Mouse (Mus musculus): ENCODE results near the gene Rpl27. TPM values are rescaled to one million over a fixed set of nuclear protein-coding genes. Genes with fewer than 3 reads are reported as not detected.

Rpl27 gene
- polyA plus RNA-seq, 1 experiment, result 161 TPM

DNA sequence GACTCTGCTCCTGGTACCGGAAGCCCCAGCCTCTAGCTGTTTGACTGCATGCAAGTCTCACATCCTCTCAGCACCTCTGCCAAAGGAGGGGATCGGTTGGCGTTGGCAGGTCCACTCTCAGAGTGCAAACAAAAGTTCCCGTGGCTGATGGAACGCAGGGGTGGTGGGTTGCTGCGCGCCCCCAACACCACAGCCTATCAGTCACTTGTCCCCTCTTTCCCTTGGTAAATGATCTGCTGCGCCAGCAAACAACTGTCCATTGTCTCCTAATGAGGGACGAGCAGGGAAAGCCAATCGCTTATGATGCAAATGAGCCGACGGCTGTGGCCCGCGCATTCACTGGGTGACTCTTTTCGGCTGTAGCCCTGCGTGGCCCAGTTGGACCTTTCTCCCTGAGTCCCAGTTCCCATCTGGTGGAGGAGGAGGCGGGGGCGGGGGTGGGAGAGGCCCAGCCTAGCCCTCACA, 37.1 kb downstream of the Rpl27 start:
- no peaks in the 10 kb centered on the region for H3K27me3 ChIP-seq (ENCODE audit: control insufficient read depth, insufficient read depth, low read length)
- TF ChIP-seq POLR2A (IDR thresholded peaks at IDR 0.05; ENCODE audit: control insufficient read depth, low read depth, low read length) (no peak), CTCF (IDR thresholded peaks at IDR 0.05; ENCODE audit: control insufficient read depth, insufficient read depth, insufficient replicate concordance, low read depth, low read length) (no peak)
- H3K4me3 ChIP-seq (ENCODE audit: control insufficient read depth, low read depth, low read length), result peak overlapping the region; percentile 72
- H3K4me1 ChIP-seq (ENCODE audit: control insufficient read depth, insufficient read depth, low read length), result peaks cover 8% of the 10 kb centered on the region
- no peaks in the 10 kb centered on the region for H3K36me3 ChIP-seq (ENCODE audit: control insufficient read depth, insufficient read depth, low read length)
- H3K27ac ChIP-seq (ENCODE audit: control insufficient read depth, insufficient read depth, low read depth, low read length), result 0 out of 2 replicates have a peak overlapping the region, but pooled peaks have one; percentile 54

DNA sequence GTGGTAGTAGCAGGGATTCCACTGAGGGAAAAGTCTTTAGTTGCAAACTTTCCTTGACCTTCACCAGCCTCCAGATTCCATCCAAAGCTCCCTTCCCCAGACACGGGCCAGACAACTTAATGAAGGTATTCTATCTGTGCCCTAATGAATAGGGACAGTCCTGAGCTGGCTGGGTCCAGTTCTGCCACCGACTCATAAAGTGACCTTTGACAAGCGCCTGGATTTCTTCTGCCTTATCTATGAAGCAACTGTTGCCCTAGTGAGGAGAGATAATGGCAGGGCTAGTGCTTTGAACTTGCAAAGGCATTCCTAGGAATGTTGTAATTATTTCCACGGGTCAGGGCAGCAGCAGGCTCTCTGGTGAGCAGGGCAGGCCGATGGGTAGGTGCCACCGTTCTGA, 38.8 kb downstream of the Rpl27 start:
- H3K4me3 ChIP-seq (ENCODE audit: control insufficient read depth, low read depth, low read length), result no peak overlapping the region
- no peak overlapping the region for H3K27ac ChIP-seq (ENCODE audit: control insufficient read depth, insufficient read depth, low read depth, low read length)
- H3K4me1 ChIP-seq (ENCODE audit: control insufficient read depth, insufficient read depth, low read length), result peaks cover 8% of the 10 kb centered on the region
- no peaks in the 10 kb centered on the region for H3K27me3 ChIP-seq (ENCODE audit: control insufficient read depth, insufficient read depth, low read length)
- TF ChIP-seq CTCF (IDR thresholded peaks at IDR 0.05; ENCODE audit: control insufficient read depth, insufficient read depth, insufficient replicate concordance, low read depth, low read length), result no peak
- TF ChIP-seq POLR2A (IDR thresholded peaks at IDR 0.05; ENCODE audit: control insufficient read depth, low read depth, low read length), result no peak
- H3K36me3 ChIP-seq (ENCODE audit: control insufficient read depth, insufficient read depth, low read length), result no peaks in the 10 kb centered on the region

DNA sequence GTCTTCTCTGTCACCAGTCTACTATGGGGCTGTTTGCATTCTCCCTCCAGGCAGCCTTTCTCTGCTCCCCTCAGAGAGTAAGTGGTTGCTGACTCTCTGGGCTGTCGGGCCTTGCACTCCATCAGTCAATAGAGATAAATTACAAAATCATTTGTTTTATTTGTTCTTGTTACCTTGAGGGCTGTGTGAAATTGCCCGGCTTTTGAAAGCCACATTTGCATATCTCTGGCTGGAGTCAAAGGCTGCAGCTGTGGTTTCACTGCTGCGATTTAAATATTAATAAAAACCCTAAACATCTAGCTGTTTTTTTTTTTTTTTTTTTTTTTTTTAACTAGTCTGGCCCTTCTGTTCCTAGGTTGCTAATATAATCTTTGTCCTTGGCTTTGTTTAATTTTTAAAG, 41.7 kb downstream of the Rpl27 start:
- H3K27ac ChIP-seq (ENCODE audit: control insufficient read depth, insufficient read depth, low read depth, low read length), result 0 out of 2 replicates have a peak overlapping the region, but pooled peaks have one; percentile 25
- peaks cover 5% of the 10 kb centered on the region for H3K4me1 ChIP-seq (ENCODE audit: control insufficient read depth, insufficient read depth, low read length)
- TF ChIP-seq POLR2A (IDR thresholded peaks at IDR 0.05; ENCODE audit: control insufficient read depth, low read depth, low read length), result no peak
- TF ChIP-seq CTCF (IDR thresholded peaks at IDR 0.05; ENCODE audit: control insufficient read depth, insufficient read depth, insufficient replicate concordance, low read depth, low read length), result no peak
- H3K36me3 ChIP-seq (ENCODE audit: control insufficient read depth, insufficient read depth, low read length), result no peaks in the 10 kb centered on the region
- H3K4me3 ChIP-seq (ENCODE audit: control insufficient read depth, low read depth, low read length), result no peak overlapping the region
- H3K27me3 ChIP-seq (ENCODE audit: control insufficient read depth, insufficient read depth, low read length), result no peaks in the 10 kb centered on the region

DNA sequence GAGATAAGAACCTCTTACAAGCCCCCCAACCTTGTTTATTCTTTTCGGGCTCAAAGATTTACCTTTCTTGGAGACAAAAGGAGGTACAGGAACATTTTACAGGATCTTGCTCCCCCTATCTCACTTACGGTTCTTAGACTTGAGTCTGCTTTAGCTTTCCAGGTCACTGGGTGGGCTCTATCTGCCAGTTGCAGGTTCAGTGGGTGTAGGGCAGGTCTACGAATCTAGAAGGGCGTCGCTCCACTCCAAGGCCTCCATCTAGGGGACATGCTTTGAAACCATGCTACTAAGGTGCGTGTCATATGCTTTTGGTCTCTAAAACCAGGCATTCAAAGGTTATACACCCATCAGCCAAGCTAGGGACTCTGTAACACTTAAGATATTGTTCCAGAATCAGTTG, 42.1 kb downstream of the Rpl27 start:
- Histone ChIP-seq H3K4me1 (ENCODE audit: control insufficient read depth, insufficient read depth, low read length) (peaks cover 2% of the 10 kb centered on the region; the same call in 1 of the 2 replicates), H3K27ac (ENCODE audit: control insufficient read depth, insufficient read depth, low read depth, low read length) (no peak overlapping the region), H3K36me3 (ENCODE audit: control insufficient read depth, insufficient read depth, low read length) (no peaks in the 10 kb centered on the region), H3K4me3 (ENCODE audit: control insufficient read depth, low read depth, low read length) (no peak overlapping the region), H3K27me3 (ENCODE audit: control insufficient read depth, insufficient read depth, low read length) (no peaks in the 10 kb centered on the region)
- no peak for TF ChIP-seq CTCF (IDR thresholded peaks at IDR 0.05; ENCODE audit: control insufficient read depth, insufficient read depth, insufficient replicate concordance, low read depth, low read length)
- TF ChIP-seq POLR2A (IDR thresholded peaks at IDR 0.05; ENCODE audit: control insufficient read depth, low read depth, low read length), result no peak

DNA sequence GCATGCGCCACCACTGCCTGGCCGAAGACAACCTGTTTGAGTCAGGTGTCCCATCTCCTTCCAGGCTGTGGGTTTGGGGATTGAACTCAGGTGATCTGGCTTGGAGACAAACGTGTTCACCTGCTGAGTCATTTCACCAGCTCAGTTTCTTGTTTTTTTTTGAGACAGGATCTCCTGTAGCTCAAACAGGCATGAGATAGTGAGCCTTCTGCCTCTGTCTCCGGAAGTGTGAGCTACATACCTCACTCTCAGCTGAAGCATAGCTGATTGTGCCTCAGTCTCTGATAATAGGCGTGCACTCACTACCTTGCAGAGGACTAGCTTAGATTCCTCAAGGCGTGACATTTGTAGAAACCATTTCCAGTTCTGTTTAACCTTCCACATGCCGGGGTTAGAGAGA, 42.7 kb downstream of the Rpl27 start:
- Histone ChIP-seq H3K4me1 (ENCODE audit: control insufficient read depth, insufficient read depth, low read length) (peaks cover 2% of the 10 kb centered on the region; the same call in 1 of the 2 replicates), H3K27ac (ENCODE audit: control insufficient read depth, insufficient read depth, low read depth, low read length) (peak overlapping the region; percentile 51), H3K36me3 (ENCODE audit: control insufficient read depth, insufficient read depth, low read length) (no peaks in the 10 kb centered on the region), H3K27me3 (ENCODE audit: control insufficient read depth, insufficient read depth, low read length) (no peaks in the 10 kb centered on the region), H3K4me3 (ENCODE audit: control insufficient read depth, low read depth, low read length) (no peak overlapping the region)
- TF ChIP-seq POLR2A (IDR thresholded peaks at IDR 0.05; ENCODE audit: control insufficient read depth, low read depth, low read length) (no peak), CTCF (IDR thresholded peaks at IDR 0.05; ENCODE audit: control insufficient read depth, insufficient read depth, insufficient replicate concordance, low read depth, low read length) (no peak)

DNA sequence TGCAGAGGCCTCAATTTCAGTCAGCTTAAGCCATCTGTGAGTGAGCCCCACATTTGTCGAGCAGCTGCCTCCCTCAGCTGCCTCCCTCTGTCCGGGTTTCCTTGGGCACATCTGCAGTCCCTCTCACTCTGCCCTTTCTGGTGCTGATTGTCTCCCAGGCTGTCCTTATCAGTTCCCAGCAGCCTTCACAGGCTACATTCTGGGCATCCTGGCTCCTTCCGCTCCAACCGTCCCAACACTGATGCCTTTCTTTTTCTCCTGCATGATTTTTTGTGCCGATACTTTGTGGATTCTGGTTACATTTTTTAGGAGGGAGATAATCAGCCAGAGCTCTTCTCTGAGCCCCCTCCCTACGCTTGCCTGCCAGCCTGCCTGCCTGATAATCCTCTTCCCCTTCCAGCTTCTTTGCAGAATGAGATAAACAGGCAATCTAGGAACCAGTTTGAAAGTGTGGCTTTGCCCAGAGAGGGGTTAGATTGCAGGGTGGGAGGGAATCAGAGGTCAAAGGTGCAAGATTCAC, 43.5 kb downstream of the Rpl27 start:
- TF ChIP-seq CTCF (IDR thresholded peaks at IDR 0.05; ENCODE audit: control insufficient read depth, insufficient read depth, insufficient replicate concordance, low read depth, low read length) (no peak), POLR2A (IDR thresholded peaks at IDR 0.05; ENCODE audit: control insufficient read depth, low read depth, low read length) (no peak)
- Histone ChIP-seq H3K4me1 (ENCODE audit: control insufficient read depth, insufficient read depth, low read length) (peaks cover 2% of the 10 kb centered on the region; the same call in 1 of the 2 replicates), H3K36me3 (ENCODE audit: control insufficient read depth, insufficient read depth, low read length) (no peaks in the 10 kb centered on the region), H3K27me3 (ENCODE audit: control insufficient read depth, insufficient read depth, low read length) (no peaks in the 10 kb centered on the region), H3K4me3 (ENCODE audit: control insufficient read depth, low read depth, low read length) (no peak overlapping the region), H3K27ac (ENCODE audit: control insufficient read depth, insufficient read depth, low read depth, low read length) (no peak overlapping the region; the same call in 1 of the 2 replicates)

DNA sequence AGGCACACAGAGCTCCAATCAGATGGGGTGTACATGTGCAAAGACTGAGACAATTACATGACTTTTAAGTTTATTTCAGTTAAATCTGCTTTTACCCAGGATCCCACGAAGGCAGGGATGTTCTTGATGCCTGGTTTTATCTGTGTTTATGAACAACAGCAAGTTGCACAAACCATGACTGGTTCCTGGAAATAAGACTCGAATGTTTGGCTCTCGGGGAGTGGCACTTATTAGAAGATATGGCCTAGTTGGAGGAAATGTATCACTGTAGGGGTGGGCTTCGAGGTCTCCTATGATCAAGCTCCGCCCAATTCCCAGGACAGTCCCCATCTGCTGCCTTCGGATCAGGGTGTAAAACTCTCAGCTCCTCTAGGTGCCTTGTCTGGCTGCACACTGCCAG, 44.0 kb downstream of the Rpl27 start:
- Histone ChIP-seq H3K27me3 (ENCODE audit: control insufficient read depth, insufficient read depth, low read length) (no peaks in the 10 kb centered on the region), H3K4me3 (ENCODE audit: control insufficient read depth, low read depth, low read length) (no peak overlapping the region), H3K36me3 (ENCODE audit: control insufficient read depth, insufficient read depth, low read length) (no peaks in the 10 kb centered on the region), H3K27ac (ENCODE audit: control insufficient read depth, insufficient read depth, low read depth, low read length) (peak overlapping the region; percentile 26; the same call in 1 of the 2 replicates), H3K4me1 (ENCODE audit: control insufficient read depth, insufficient read depth, low read length) (peaks cover 1% of the 10 kb centered on the region; the same call in 1 of the 2 replicates)
- TF ChIP-seq CTCF (IDR thresholded peaks at IDR 0.05; ENCODE audit: control insufficient read depth, insufficient read depth, insufficient replicate concordance, low read depth, low read length) (no peak), POLR2A (IDR thresholded peaks at IDR 0.05; ENCODE audit: control insufficient read depth, low read depth, low read length) (no peak)

Other genes with a start within 250 kb of the Rpl27 start
- 14.3 and 14.5 TPM in 2 replicates for gene Ezh1, start 215.8 kb upstream of the Rpl27 start, polyA plus RNA-seq (2012; rRNA removed)
- 5.6 and 5.8 TPM in 2 replicates for gene Ramp2, start 196.3 kb upstream of the Rpl27 start, polyA plus RNA-seq (2012; rRNA removed)
- 26.1 and 26.2 TPM in 2 replicates for gene Vps25, start 188.6 kb upstream of the Rpl27 start, polyA plus RNA-seq (2012; rRNA removed)
- 10.8 and 12.3 TPM in 2 replicates for gene Wnk4, start 181.7 kb upstream of the Rpl27 start, polyA plus RNA-seq (2012; rRNA removed)
- 37.1 and 54.6 TPM in 2 replicates for gene Cntd1, start 163.3 kb upstream of the Rpl27 start, polyA plus RNA-seq (2012; rRNA removed)
- 46.6 and 62.4 TPM in 2 replicates for gene Coa3, start 163.2 kb upstream of the Rpl27 start, polyA plus RNA-seq (2012; rRNA removed)
- 111 and 116 TPM in 2 replicates for gene Becn1, start 140.0 kb upstream of the Rpl27 start, polyA plus RNA-seq (2012; rRNA removed)
- 59.1 and 74.5 TPM in 2 replicates for gene Psme3, start 126.1 kb upstream of the Rpl27 start, polyA plus RNA-seq (2012; rRNA removed)
- 4.7 TPM in 2 replicates for gene Aoc2, start 117.2 kb upstream of the Rpl27 start, polyA plus RNA-seq (2012; rRNA removed)
- 4.2 and 4.4 TPM in 2 replicates for gene Aoc3, start 111.7 kb upstream of the Rpl27 start, polyA plus RNA-seq (2012; rRNA removed)
- gene G6pc, start 74.7 kb upstream of the Rpl27 start, polyA plus RNA-seq (2012; rRNA removed), result not detected in 2 replicates
- gene Aarsd1, start 24.7 kb upstream of the Rpl27 start, polyA plus RNA-seq (2012; rRNA removed), result 17.9 and 18.7 TPM in 2 replicates
- 0.14 and 0.38 TPM in 2 replicates for gene Gm27029, start 17.5 kb upstream of the Rpl27 start, polyA plus RNA-seq (2012; rRNA removed)
- gene Rundc1, start 17.2 kb upstream of the Rpl27 start, polyA plus RNA-seq (2012; rRNA removed), result 8.9 and 9.4 TPM in 2 replicates
- 34.6 and 39.1 TPM in 2 replicates for gene Ptges3l, start 17.0 kb upstream of the Rpl27 start, polyA plus RNA-seq (2012; rRNA removed)
- gene Ifi35, start 6.1 kb downstream of the Rpl27 start, polyA plus RNA-seq (2012; rRNA removed), result 3.2 and 3.6 TPM in 2 replicates
- gene Rnd2, start 22.7 kb downstream of the Rpl27 start, polyA plus RNA-seq (2012; rRNA removed), result 19.2 and 21.1 TPM in 2 replicates
- 40.0 and 43.3 TPM in 2 replicates for gene Vat1, start 23.9 kb downstream of the Rpl27 start, polyA plus RNA-seq (2012; rRNA removed)
- gene Brca1, start 109.7 kb downstream of the Rpl27 start, polyA plus RNA-seq (2012; rRNA removed), result 4.6 and 5.2 TPM in 2 replicates
- 323 and 355 TPM in 2 replicates for gene Nbr1, start 109.9 kb downstream of the Rpl27 start, polyA plus RNA-seq (2012; rRNA removed)
- 22.8 and 26.7 TPM in 2 replicates for gene Tmem106a, start 139.9 kb downstream of the Rpl27 start, polyA plus RNA-seq (2012; rRNA removed)
- gene Gm11634, start 157.0 kb downstream of the Rpl27 start, polyA plus RNA-seq (2012; rRNA removed), result 64.9 and 69.4 TPM in 2 replicates
- gene Rdm1, start 184.9 kb downstream of the Rpl27 start, polyA plus RNA-seq (2012; rRNA removed), result 7.8 and 13.8 TPM in 2 replicates
- gene Arl4d, start 223.2 kb downstream of the Rpl27 start, polyA plus RNA-seq (2012; rRNA removed), result 10.2 and 12.3 TPM in 2 replicates

All from testis, adult 2 months (tissue).